Mouse (Mus musculus) kidney, adult 2 months (tissue): ENCODE measurements at regions not wholly inside any gene's neighbourhood (a gene's known extent, or its start where the extent isn't known, plus 50 kb on each side); places are given as distances from the start of the nearest gene placed in this dataset.

Source experiments
- CTCF ChIP-seq: fragments of 200-500 bp; conservative IDR thresholded peaks from 2 replicates; pipeline ENCODE4 v1.5.1; 2011; ENCODE audit warnings: low read depth, mild to moderate bottlenecking, control low read depth, low read length, moderate library complexity, mixed read lengths; ENCODE audit not compliant: insufficient read depth, insufficient read length
- POLR2A ChIP-seq: fragments of 200-500 bp; IDR thresholded peaks from one replicate; pipeline ENCODE4 v1.6.1; 2011; ENCODE audit warnings: low read depth, low read length, control low read depth

DNA sequence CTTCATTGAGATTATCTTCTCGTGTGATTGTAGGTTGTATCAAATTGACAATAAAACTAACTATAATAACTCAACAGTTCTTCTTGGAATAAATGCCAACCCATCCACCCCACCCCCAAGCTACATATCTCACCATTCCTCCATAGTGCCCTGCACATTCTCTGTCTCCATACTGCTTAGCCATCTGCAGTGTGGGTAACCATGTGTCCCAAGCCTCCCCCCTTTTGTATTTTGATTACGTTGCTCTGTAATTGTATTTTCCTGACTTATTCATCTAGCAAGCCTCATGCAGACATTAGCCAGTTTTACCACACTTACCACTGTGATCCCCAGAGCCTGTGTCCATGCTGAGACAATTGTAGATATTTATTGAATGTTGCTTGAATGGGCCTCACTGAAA is 129.7 kb upstream of the Smarca2 start:
- no peak for TF ChIP-seq CTCF
- no peak for TF ChIP-seq POLR2A
